Mouse (Mus musculus): Measurements from ENCODE around the gene Smug1.

Gene Smug1

DNA sequence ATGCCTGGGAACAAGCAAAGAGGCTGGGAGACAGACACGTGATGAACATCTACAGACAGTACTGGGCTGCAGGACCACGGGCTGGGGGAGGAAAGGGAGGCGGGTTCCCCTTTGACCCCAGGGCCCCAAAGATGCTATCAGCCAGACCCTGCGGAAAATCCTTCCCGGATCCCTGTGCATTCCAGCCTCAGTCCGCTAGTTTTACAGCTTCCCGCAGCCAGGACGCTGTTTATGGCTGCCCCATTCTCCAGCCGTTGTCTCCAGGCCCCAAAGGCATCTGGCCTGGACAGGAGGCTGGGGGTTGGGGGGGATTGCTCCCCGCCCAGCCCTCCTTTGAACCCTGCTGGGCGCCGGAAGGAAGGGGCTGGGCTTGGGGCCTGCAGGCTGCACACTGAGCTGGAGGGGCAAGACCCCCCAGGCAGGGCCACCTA is 10.7 kb upstream of the Smug1 start:
- DNase-seq (ENCODE audit: extremely low spot score), result peak; percentile 65

DNA sequence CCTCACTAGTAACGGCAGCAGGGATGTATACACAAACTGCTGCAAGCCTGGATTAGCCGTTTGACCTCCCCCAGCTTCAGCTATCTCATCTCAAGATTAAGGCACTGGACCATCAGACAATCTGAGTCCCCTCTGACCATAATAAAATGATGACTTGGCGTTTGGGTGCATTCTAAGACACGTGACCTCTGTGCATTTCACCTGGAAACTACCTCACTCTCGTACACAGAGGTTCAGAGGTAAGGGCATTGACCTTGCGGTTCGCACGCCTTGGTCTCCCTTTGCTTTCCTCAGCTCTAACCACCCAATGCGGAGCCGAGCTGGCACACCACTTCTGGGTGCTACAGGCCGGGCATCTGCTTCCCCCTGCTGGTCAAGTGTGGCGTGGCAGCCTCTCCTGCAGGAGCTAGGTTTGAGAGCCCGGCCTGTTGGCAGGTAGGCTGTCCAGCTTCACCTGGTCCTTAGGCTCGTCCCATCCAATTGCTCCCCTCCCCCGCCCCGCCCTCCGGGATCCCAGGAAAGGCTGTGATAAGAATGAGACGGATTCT is 10.1 kb upstream of the Smug1 start:
- peak; percentile 89 for DNase-seq (ENCODE audit: extremely low spot score)

- DNase-seq (ENCODE audit: extremely low spot score), result no peak
These were observed 6.4 kb upstream of the Smug1 start for GRCm38 (mm10) chr15:103173251-103173650.

GRCm38 (mm10) chr15:103172537-103172936 is 5.6 kb upstream of the Smug1 start:
- DNase-seq (ENCODE audit: extremely low spot score), result peak; percentile 80

DNA sequence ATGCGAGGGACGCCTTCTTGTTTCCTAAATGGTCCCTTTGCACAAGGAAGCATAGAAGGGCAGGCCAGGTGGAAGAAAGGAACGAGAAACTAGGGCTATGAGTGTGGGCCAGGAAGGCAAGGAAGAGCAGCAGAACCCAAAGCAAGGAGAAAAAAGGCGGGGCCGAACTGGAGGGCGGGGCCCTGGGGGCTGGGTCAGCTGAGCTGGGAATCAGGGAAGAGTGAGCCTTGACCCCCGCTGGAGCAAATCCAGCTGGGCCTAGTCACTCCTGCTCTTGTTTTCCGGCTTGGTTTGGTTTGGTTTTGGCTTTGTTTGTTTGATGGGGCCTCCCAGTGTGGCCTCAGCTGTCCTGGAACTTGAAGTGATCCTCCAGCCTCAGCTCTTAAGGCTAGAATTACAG is 4.4 kb upstream of the Smug1 start:
- no peak for DNase-seq (ENCODE audit: extremely low spot score)

DNA sequence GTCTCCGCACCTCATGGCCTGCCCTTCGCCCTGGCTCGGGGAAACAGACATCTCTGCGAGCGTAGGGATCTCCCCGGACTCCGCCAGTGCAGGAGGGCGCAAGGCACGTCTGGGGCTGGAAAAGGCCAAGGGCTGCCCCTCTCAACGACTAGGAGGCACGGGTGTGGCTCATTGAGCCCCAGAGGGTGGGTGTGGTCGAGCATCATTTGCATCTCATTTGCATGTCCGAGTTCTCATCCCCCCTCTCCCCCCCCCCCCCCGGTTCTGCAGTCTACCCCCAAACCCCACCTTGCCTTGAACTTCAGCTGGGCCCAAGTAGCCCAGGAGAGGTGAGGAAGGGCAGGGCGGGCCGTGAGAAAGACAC is 3.4 kb upstream of the Smug1 start:
- no peak for DNase-seq (ENCODE audit: extremely low spot score)

DNA sequence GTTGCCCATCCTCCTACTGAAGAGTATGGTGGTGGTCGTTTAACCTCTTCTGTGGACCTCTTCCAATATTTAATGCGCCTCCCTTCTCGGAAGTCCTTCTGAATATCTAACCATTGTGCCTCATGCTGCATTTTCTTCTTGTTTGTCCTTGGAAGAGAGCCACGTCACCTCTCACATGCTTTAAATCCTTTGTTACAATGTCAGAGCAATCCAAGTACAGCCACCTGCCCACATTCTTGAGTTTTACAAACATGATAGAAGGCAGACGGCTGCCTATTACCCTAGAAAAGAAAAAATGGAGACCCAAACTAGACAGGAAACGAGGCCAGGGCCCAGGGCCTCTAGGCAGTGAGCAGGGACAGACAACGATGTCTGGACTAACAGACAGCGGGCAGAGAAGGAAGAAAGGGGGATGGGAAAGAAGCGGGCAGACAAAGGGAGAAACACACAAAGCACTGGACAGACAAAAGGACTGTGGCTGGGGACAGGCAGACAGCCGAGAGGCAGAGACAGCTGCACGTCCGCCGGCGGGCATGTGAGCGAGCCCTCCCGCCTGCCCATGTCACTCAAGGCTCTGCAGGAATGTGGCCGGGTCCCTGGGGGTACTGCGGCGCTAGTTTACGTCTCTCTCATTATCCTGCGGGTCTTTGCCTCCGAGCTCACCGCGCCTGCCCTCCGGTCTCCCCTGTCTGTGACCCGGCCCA is 2.9 kb upstream of the Smug1 start:
- peak; percentile 69 for DNase-seq (ENCODE audit: extremely low spot score)

DNA sequence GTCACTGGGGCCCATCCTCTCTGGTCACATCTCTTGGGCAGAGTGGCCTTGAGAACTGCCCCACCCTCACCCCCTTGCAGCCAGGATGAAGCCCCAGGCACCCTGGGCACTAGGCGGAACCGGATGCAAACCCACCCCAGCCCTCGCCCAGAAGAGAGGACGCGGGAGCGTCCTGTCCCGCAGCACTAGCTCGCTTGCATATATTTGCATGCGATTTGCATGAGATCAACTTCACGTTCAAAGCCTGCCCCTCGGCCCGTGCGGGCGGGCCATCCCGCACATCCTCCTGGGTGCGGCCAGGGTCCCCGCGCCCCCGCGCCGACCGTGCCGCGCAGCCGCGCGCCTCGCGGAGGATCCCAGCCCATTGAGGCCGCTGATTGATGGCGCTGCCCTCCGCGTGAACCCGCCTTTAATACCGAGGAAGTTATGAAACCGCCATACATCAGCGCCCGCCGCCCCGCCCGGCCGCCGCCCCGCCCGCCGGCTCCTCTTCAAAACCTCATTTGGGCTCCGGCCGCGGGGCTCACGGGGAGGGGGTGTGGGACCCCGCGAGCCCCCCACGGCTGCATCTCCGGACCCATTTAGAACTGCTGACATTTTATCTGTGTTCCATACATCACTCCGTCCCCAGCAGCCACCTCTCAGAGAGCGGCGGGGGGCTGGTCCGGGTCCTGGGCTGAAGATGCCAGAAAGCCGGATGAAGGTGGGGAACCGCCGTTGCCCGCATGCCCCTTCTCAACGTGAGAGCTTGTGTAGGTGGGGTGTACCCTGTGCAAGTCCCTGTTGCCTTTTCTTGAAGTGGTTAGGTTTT is 2.1 kb upstream of the Smug1 start:
- peak; percentile 66 for DNase-seq (ENCODE audit: extremely low spot score)

GRCm38 (mm10) chr15:103167786-103168185 is 894 bp upstream of the Smug1 start:
- no peak for DNase-seq (ENCODE audit: extremely low spot score)

GRCm38 (mm10) chr15:103165924-103166323 is 968 bp downstream of the Smug1 start:
- DNase-seq (ENCODE audit: extremely low spot score), result no peak

GRCm38 (mm10) chr15:103165379-103165778 is 1.5 kb downstream of the Smug1 start:
- DNase-seq (ENCODE audit: extremely low spot score), result peak; percentile 91

- DNase-seq (ENCODE audit: extremely low spot score), result peak; percentile 88
These were observed 3.5 kb downstream of the Smug1 start for GRCm38 (mm10) chr15:103163182-103163919.

GRCm38 (mm10) chr15:103157585-103157984 is 9.3 kb downstream of the Smug1 start:
- DNase-seq (ENCODE audit: extremely low spot score), result no peak

- DNase-seq (ENCODE audit: extremely low spot score), result no peak
These were observed 10.0 kb downstream of the Smug1 start for GRCm38 (mm10) chr15:103156890-103157289.

DNA sequence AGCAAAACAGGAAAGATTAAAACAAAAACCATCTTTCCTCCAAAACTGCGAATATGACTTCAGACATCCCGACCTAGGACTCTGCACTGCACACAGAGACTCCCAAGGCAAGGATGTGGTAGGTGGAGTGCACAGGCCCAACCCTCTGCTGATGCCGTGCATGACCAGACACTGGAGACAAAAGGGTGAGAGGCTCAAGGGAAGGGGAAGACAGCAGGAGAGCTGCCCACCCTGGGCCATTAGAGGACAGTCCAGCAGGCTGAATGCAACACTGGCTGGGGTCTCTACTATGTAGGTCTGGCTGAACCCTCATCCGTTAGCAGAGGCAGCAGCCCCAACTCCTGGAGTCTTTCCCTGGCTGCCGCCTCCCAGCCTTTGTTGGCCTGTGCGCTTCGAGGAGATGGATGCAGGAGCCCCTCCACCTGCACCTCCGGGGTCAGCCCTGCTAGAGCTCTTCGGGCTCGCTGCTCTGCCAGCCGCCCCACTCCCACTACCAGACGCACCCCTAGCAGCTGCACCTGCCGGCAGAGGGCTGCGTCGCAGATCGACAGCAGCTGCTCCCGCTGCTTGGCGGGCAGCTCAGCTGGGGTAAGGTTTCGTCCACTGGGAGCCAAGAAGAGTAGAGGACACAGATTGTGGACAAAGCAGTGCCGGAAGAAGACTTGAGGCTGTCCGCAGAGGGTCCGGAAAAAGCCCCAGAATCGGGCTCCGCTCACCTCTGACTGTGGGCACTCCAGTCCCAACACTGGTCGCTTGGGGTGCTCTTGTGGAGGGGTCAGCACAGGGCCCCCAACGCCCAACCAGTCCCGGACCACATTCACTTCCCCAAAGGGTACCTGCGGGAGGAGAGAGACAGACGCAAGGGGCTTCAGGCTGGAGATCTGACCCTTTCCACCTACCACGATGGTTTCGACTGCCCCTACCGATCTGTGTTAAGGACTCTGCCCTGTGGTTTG is 11.2 kb downstream of the Smug1 start:
- DNase-seq (ENCODE audit: extremely low spot score), result no peak

DNA sequence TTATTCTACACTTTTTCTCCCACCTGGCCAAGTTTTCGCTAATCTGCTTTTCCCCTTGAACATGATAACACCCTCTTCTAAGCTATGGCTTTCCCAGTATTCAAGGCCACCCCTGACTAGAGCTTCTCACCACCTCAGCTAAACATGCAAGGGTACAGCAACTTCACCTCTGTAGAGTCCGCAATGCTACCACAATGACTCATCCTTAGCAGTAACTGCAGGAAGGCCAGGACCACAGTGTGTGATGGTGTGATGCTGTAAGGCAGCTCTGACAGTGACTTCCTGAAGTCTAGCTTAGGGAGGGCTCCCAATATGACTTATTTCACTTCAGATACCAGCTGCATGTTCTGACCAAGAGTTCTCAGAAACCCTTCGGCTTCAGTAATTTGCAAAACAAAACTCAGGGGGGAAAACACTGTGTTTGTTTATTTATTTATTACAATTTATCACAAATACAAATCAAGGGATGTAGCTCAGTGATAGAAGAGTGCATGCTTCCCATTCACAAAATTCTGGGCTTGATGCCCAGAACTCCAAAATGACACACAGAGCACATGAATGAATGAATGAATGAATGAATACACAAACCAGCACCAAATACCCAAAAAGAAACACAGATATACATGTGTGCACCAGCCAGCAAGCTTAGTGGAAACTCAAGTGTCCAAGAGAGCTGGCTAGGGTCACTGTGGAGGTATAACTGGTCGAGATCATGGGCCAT is 13.8 kb downstream of the Smug1 start:
- no peak for DNase-seq (ENCODE audit: extremely low spot score)

GRCm38 (mm10) chr15:103152371-103152770 is 14.5 kb downstream of the Smug1 start:
- DNase-seq (ENCODE audit: extremely low spot score), result no peak

DNA sequence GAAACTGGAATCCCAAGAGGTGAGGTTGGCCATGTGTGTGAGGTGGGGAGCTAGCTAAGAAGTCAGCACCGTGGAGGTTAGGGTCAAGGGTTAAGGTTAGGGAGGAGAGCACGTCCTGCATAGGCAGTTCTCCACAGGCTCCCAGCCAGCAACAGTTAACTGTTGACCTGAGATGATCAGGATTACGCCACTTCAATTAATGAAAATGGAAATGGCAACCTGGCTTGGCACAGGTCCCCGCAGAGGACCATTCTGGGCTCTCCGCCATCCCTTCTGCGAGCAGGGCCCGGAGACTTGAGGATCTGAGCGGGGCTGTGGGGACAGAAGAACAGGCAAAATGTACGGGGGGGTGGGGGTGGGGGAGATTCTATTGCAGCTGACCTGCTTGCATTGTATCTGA is 19.1 kb downstream of the Smug1 start:
- DNase-seq (ENCODE audit: extremely low spot score), result no peak

DNA sequence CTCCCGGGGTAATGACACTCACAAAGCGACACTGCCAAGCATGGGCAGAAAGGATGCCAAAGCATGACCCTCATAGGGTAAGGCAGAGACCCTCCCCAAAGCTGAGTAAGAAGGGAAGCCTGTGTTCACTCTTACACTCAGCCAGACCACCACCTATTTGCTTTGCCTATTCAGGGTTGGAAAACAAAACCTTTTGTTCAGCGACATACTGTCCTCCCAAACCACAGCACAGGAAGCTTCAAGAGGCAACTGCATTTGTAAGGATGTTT is 19.5 kb downstream of the Smug1 start:
- DNase-seq (ENCODE audit: extremely low spot score), result peak; percentile 9

DNA sequence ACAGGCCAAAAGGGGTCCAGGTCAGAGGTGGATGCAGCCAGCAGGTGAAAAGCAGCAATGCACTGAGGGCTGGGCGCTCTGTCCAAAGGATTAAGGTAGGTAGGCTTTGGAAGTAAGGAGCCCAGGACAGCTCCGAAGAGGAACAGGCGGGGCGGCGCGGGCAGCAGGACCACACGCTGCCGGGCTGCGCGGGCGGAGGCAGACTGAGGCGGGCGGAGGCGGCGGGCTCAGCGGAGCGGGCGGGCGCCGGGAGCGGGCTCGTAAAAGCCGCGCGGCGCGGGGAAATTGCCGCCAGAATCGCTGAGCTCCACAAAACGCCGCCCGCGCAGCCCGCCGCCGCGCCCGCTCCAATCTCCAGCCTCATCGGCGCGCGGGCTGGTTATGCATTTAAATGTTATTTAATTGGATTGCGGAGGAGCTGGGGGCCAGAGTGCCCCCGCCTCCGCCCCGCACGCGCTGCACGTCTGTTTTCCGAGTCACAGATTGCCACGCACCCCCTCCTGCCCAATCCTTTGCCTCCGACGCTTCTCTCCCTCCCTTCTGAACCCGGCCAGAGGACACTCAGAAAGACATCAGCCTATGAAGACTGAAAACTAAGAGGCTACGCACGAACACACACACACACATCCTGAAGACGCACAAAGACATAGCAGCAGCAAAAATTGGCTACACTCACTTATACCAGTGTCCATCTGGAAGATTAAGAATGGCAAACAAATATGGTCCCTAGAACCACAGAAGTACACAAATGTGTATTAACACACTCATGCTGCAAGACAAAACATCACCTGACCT is 20.1 kb downstream of the Smug1 start:
- DNase-seq (ENCODE audit: extremely low spot score), result peak; percentile 29
